Mouse (Mus musculus) gastrocnemius, adult 2 months (tissue): ENCODE measurements around the gene Gpi1. TPM values are rescaled to one million over a fixed set of nuclear protein-coding genes. Genes with fewer than 3 reads are reported as not detected.
"Not testable (repeated sequence)": the region's sequence is repeated elsewhere in the genome, so short reads cannot be mapped to it uniquely, and the experiment has no call there.

ENCODE experiments used
- DNase-seq: peaks from one replicate; pipeline ENCODE4 v3.0.0; 2022
- H3K27ac ChIP-seq: fragments of 200-600 bp; 2 replicates; pipeline ENCODE4 v1.8.1; 2022; ENCODE audit warnings: mild to moderate bottlenecking
- H3K4me3 ChIP-seq: fragments of 200-600 bp; 2 replicates; pipeline ENCODE4 v1.8.1; 2022; ENCODE audit warnings: mild to moderate bottlenecking, moderate library complexity
- CTCF ChIP-seq: fragments of 200-600 bp; IDR thresholded peaks from 2 replicates; pipeline ENCODE4 v1.8.1; 2022; ENCODE audit warnings: antibody characterized with exemption, mild to moderate bottlenecking, moderate library complexity
- intact Hi-C: fragments of 180-260 bp; cut with DNase I; formaldehyde crosslinking; loops from one replicate; pipeline ENCODE4 v1.15.1; 2025
- total RNA-seq, 2 experiments: library from RNA; stranded (reverse); gene quantifications; 2 replicates each; pipeline ENCODE4 v1.2.3; 2021

Gpi1 gene
- total RNA-seq, 2 experiments from 2014 or later: 882 to 1,223 TPM

GRCm38 (mm10) chr7:34226846-34227245 is 3.3 kb downstream of the Gpi1 start:
- no peak for DNase-seq
- peak; percentile 36 for TF ChIP-seq CTCF
- H3K4me3 ChIP-seq: peak overlapping the region; percentile 92
- intact Hi-C loops: no loop called here
- peak overlapping the region; percentile 99 for H3K27ac ChIP-seq

- TF ChIP-seq CTCF: no peak
- Histone ChIP-seq H3K27ac (peak overlapping the region; percentile 99), H3K4me3 (peak overlapping the region; percentile 92)
- intact Hi-C loops: no loop called here
- peak; percentile 72 for DNase-seq
These were observed 4.0 kb downstream of the Gpi1 start for GRCm38 (mm10) chr7:34226086-34226485.

- no peak for TF ChIP-seq CTCF
- intact Hi-C loops: no loop called here
- H3K27ac ChIP-seq: peak overlapping the region; percentile 99
- no peak for DNase-seq
- peak overlapping the region; percentile 26; the same call in 1 of the 2 replicates for H3K4me3 ChIP-seq
These were observed 5.8 kb downstream of the Gpi1 start for GRCm38 (mm10) chr7:34224308-34224707.

GRCm38 (mm10) chr7:34222340-34222739 is 7.8 kb downstream of the Gpi1 start:
- intact Hi-C loops: no loop called here
- Histone ChIP-seq H3K4me3 (peak overlapping the region; percentile 2; the same call in 1 of the 2 replicates), H3K27ac (peak overlapping the region; percentile 99)
- TF ChIP-seq CTCF: peak; percentile 9; the same call in 1 of the 2 replicates
- no peak for DNase-seq

- intact Hi-C loops: no loop called here
- Histone ChIP-seq H3K4me3 (peak overlapping the region; percentile 2; the same call in 1 of the 2 replicates), H3K27ac (peak overlapping the region; percentile 99)
- no peak for DNase-seq
- no peak for TF ChIP-seq CTCF
These were observed 8.4 kb downstream of the Gpi1 start for GRCm38 (mm10) chr7:34221594-34222250.

- Histone ChIP-seq H3K27ac (peak overlapping the region; percentile 91), H3K4me3 (no peak overlapping the region)
- no peak for TF ChIP-seq CTCF
- intact Hi-C loops: loop anchor here (10.0 kb wide), 1 partner anchor 426 kb away; no protein-coding TSS in a partner anchor
- no peak for DNase-seq
These were observed 11.6 kb downstream of the Gpi1 start for GRCm38 (mm10) chr7:34218496-34218895.

- TF ChIP-seq CTCF: no peak
- Histone ChIP-seq H3K4me3 (peak overlapping the region; percentile 3; the same call in 1 of the 2 replicates), H3K27ac (peak overlapping the region; percentile 91)
- intact Hi-C loops: loop anchor here (10.0 kb wide), 1 partner anchor 428 kb away; no protein-coding TSS in a partner anchor
- DNase-seq: no peak
These were observed 13.7 kb downstream of the Gpi1 start for GRCm38 (mm10) chr7:34216474-34216873.

GRCm38 (mm10) chr7:34215481-34215880 is 14.7 kb downstream of the Gpi1 start:
- H3K27ac ChIP-seq: peak overlapping the region; percentile 91
- peak; percentile 92 for DNase-seq
- H3K4me3 ChIP-seq: peak overlapping the region; percentile 54
- no peak for TF ChIP-seq CTCF
- intact Hi-C loops: loop anchor here (10.0 kb wide), 1 partner anchor 429 kb away; no protein-coding TSS in a partner anchor

- Histone ChIP-seq H3K27ac (peak overlapping the region; percentile 91), H3K4me3 (peak overlapping the region; percentile 54)
- no peak for TF ChIP-seq CTCF
- intact Hi-C loops: loop anchor here (10.0 kb wide), 1 partner anchor 430 kb away; no protein-coding TSS in a partner anchor
- peak; percentile 56 for DNase-seq
These were observed 15.5 kb downstream of the Gpi1 start for GRCm38 (mm10) chr7:34214644-34215043.

- Histone ChIP-seq H3K4me3 (no peak overlapping the region; the same call in 1 of the 2 replicates), H3K27ac (peak overlapping the region; percentile 91)
- DNase-seq: no peak
- intact Hi-C loops: loop anchor here (10.0 kb wide), 1 partner anchor 432 kb away; no protein-coding TSS in a partner anchor
- TF ChIP-seq CTCF: no peak
These were observed 16.9 kb downstream of the Gpi1 start for GRCm38 (mm10) chr7:34213281-34213680.

- intact Hi-C loops: no loop called here
- H3K27ac ChIP-seq: peak overlapping the region; percentile 91
- DNase-seq: peak; percentile 52
- H3K4me3 ChIP-seq: peak overlapping the region; percentile 15; the same call in 1 of the 2 replicates
- peak; percentile 54 for TF ChIP-seq CTCF
These were observed 21.9 kb downstream of the Gpi1 start for GRCm38 (mm10) chr7:34208027-34208745.

GRCm38 (mm10) chr7:34206331-34206730 is 23.8 kb downstream of the Gpi1 start:
- peak overlapping the region; percentile 91; the same call in 1 of the 2 replicates for H3K27ac ChIP-seq
- no peak for DNase-seq
- intact Hi-C loops: no loop called here
- no peak overlapping the region for H3K4me3 ChIP-seq
- TF ChIP-seq CTCF: no peak

- intact Hi-C loops, DNase-seq, H3K27ac ChIP-seq, H3K4me3 ChIP-seq: not testable (repeated sequence)
These were observed 28.0 kb downstream of the Gpi1 start for GRCm38 (mm10) chr7:34202147-34202546.
